Mouse (Mus musculus): ENCODE measurements around the gene Prn. TPM values are rescaled to one million over a fixed set of nuclear protein-coding genes. Genes with fewer than 3 reads are reported as not detected.

The Prn gene
- polyA plus RNA-seq, 1 experiment: not detected

DNA sequence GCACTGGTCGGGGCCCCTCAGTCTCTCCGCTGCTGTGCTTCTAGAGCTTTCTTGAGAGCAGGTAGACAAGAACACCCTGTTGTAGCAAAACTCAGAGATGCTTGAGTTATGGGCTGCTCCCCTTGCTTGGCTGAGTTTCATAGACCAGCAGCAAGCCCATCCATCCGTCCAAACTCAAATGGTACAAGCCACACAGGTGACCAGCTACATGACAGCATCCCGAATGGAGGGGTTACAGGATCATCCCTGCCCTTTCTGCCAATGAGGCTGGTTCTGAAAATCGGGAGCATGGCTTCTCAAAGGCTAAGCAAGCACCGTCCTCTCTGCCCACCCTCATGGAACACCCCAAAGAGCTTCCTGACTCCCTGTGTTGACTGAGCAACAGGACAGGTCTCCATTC, 85.2 kb downstream of the Prn start:
- Histone ChIP-seq H3K4me1 (ENCODE audit: control insufficient read depth, insufficient read depth, low read length) (peaks cover 4% of the 10 kb centered on the region; the same call in 1 of the 2 replicates), H3K4me3 (replicated peaks; ENCODE audit: control insufficient read depth, low read depth, low read length) (no peak overlapping the region), H3K27ac (ENCODE audit: control insufficient read depth, insufficient read depth, low read depth, low read length, poor library complexity) (no peak overlapping the region)
- WGBS: 85% methylated on average over 6 of the region's 6 CpGs
- TF ChIP-seq CTCF (IDR thresholded peaks at IDR 0.05; ENCODE audit: control insufficient read depth, insufficient read depth, low read length): no peak

DNA sequence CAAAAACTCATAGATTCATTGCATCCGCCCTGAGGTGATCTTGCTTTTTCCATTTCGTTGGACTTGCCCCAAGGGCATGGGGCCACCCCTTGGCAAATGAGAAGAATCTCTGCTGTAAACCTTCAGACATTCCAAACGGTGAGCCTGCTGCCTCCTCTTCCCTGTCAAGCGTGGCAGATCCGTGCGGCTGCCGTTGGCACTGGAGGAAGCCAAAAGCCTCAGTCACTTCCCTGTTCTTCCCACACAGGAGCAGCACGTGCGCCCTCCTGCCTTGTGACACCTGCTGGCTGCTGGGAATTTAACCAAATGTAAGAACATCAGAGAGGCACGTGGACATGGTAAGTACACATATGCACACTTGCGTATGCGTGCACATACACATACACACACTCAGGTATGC, 86.0 kb downstream of the Prn start:
- 36% methylated on average over 12 of the region's 12 CpGs for WGBS
- Histone ChIP-seq H3K27ac (ENCODE audit: control insufficient read depth, insufficient read depth, low read depth, low read length, poor library complexity) (no peak overlapping the region), H3K4me1 (ENCODE audit: control insufficient read depth, insufficient read depth, low read length) (peaks cover 4% of the 10 kb centered on the region; the same call in 1 of the 2 replicates), H3K4me3 (replicated peaks; ENCODE audit: control insufficient read depth, low read depth, low read length) (no peak overlapping the region)
- no peak for TF ChIP-seq CTCF (IDR thresholded peaks at IDR 0.05; ENCODE audit: control insufficient read depth, insufficient read depth, low read length)
- TF ChIP-seq POLR2A (IDR thresholded peaks at IDR 0.05; ENCODE audit: borderline replicate concordance, control insufficient read depth, low read depth, low read length): no peak

DNA sequence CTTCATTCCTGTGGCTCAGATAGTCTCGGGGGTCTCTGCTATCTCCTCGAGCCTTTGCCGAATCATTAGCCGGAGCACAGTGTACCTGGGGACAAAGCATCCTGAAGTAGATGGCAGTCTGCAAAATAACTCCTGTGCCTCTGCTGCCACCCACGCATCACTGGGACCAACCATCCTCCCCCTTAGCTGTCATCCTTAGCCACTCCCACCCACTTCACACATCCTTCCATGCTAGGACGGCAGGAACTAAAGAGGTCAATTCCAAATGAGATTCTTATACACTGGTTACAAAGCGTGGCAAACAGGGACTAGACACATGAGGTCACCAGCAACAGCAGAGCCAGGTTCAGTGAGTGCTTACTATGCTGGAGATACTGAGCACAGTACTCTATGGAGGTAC, 86.6 kb downstream of the Prn start:
- Histone ChIP-seq H3K27ac (ENCODE audit: control insufficient read depth, insufficient read depth, low read depth, low read length, poor library complexity) (no peak overlapping the region), H3K4me3 (replicated peaks; ENCODE audit: control insufficient read depth, low read depth, low read length) (no peak overlapping the region), H3K4me1 (ENCODE audit: control insufficient read depth, insufficient read depth, low read length) (peaks cover 4% of the 10 kb centered on the region; the same call in 1 of the 2 replicates)
- WGBS: 74% methylated on average over 7 of the region's 7 CpGs
- TF ChIP-seq POLR2A (IDR thresholded peaks at IDR 0.05; ENCODE audit: borderline replicate concordance, control insufficient read depth, low read depth, low read length): no peak
- TF ChIP-seq CTCF (IDR thresholded peaks at IDR 0.05; ENCODE audit: control insufficient read depth, insufficient read depth, low read length): no peak

DNA sequence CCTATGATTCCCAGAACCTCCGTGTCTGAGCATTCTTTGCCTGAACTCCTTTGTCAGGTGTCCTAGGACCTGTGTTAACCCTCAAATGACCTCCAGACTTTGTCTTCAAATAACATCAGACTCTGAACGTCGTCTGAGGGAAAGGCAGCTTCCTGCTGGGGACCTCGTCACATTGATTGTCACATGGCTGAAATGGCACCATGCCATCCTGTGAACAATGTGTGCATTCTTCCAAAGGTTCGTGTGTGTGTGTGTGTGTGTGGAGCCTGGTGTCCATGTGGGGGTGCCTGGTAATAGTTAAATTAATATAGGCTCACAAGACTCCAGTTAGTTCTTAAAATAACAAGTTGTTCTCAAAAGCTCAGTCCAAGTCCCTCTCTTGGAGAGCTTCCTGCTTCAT, 87.6 kb downstream of the Prn start:
- TF ChIP-seq POLR2A (IDR thresholded peaks at IDR 0.05; ENCODE audit: borderline replicate concordance, control insufficient read depth, low read depth, low read length): no peak
- TF ChIP-seq CTCF (IDR thresholded peaks at IDR 0.05; ENCODE audit: control insufficient read depth, insufficient read depth, low read length): no peak
- Histone ChIP-seq H3K27ac (ENCODE audit: control insufficient read depth, insufficient read depth, low read depth, low read length, poor library complexity) (no peak overlapping the region), H3K4me3 (replicated peaks; ENCODE audit: control insufficient read depth, low read depth, low read length) (no peak overlapping the region), H3K4me1 (ENCODE audit: control insufficient read depth, insufficient read depth, low read length) (peaks cover 4% of the 10 kb centered on the region; the same call in 1 of the 2 replicates)
- WGBS: 33% methylated on average over 5 of the region's 5 CpGs

DNA sequence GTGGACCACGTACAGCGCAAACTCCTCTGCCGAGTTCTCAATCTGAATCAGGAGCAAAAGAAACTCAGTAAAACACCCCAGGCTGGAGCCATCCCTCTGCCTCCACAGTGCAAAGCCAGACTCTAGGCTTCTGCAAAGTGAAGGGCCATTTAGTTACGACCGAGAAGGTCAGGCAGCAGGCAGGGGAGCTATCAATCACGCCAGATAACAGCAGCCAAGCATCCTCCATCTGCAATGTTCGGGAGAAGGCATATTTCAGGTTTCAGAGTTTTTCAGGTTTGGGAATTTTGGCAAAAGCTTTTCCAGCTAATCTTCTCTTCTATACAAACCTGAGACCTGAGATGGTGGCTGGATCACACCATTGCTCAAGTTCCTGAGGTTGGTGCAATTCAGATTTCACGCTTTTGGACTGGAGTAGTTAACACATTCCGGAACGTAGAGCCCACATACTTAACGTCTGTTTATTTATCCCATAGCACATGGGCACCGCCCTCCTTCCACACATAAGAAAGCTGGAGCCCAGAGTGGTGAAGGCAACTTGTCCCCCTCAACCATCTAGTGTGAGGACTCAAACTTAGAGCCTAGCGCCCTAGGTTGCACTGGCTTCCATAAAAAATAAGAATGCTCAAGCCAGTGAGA, 92.1 kb downstream of the Prn start:
- H3K27ac ChIP-seq (ENCODE audit: control insufficient read depth, insufficient read depth, low read depth, low read length, poor library complexity): no peak overlapping the region
- TF ChIP-seq POLR2A (IDR thresholded peaks at IDR 0.05; ENCODE audit: borderline replicate concordance, control insufficient read depth, low read depth, low read length) (no peak), CTCF (IDR thresholded peaks at IDR 0.05; ENCODE audit: control insufficient read depth, insufficient read depth, low read length) (no peak)
- H3K4me3 ChIP-seq (replicated peaks; ENCODE audit: control insufficient read depth, low read depth, low read length): no peak overlapping the region
- H3K4me1 ChIP-seq (ENCODE audit: control insufficient read depth, insufficient read depth, low read length): peaks cover 5% of the 10 kb centered on the region
- 67% methylated on average over 13 of the region's 13 CpGs for WGBS

DNA sequence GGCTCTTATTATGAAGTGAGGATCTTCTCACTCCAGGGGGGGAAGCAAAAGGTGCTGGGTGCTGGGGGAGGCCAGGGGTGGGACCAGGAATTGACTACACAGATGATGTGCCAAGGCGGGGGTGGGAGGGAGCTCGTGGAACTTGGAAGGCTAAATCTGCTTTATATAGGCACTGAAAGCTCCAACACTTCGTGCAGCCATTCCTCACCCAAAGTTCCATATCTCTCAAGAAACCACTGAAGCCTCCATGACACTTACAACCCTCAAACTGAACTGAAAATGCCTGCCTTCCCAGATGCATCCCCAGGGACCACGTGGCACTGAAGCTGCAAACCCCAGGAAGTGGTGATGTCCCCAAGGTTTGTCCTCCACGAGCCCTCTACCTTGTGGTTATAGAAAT, 94.2 kb downstream of the Prn start:
- 56% methylated on average over 5 of the region's 5 CpGs for WGBS
- no peak for TF ChIP-seq POLR2A (IDR thresholded peaks at IDR 0.05; ENCODE audit: borderline replicate concordance, control insufficient read depth, low read depth, low read length)
- TF ChIP-seq CTCF (IDR thresholded peaks at IDR 0.05; ENCODE audit: control insufficient read depth, insufficient read depth, low read length): no peak
- Histone ChIP-seq H3K4me1 (ENCODE audit: control insufficient read depth, insufficient read depth, low read length) (peaks cover 6% of the 10 kb centered on the region), H3K4me3 (replicated peaks; ENCODE audit: control insufficient read depth, low read depth, low read length) (no peak overlapping the region), H3K27ac (ENCODE audit: control insufficient read depth, insufficient read depth, low read depth, low read length, poor library complexity) (no peak overlapping the region)

DNA sequence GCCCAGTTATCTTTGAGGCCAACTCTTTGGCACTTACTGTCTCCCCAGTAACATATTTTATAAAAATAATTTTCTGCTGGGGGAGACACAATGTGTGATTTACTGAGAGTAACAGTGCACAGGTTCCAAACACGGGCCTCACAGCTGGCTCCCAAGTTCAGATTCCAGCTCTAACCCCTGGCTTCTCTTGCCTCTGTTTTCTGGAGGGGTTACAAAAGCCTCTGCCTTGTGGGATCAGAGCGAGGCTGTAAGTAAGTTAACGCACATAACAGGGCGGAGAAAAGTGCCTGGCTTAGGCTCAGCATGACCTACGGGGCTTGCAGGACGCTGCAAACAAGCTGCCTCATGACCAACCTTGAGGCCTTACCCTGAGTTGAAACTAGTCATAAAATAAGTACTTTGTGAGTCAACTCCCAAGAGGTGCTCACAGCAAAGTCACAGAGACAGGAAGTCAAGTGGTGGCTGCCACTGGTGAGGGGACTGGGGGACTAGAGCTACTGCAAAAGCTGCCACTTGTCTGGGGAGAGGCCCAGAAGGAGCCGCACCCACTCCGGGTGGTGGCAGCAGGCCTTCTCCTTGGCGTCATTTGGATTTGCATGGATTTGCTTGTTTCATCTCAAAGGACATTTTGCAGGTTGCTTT, 94.9 kb downstream of the Prn start:
- Histone ChIP-seq H3K4me1 (ENCODE audit: control insufficient read depth, insufficient read depth, low read length) (peaks cover 6% of the 10 kb centered on the region), H3K27ac (ENCODE audit: control insufficient read depth, insufficient read depth, low read depth, low read length, poor library complexity) (peak overlapping the region; percentile 17; the same call in 1 of the 2 replicates), H3K4me3 (replicated peaks; ENCODE audit: control insufficient read depth, low read depth, low read length) (no peak overlapping the region)
- WGBS: 86% methylated on average over 9 of the region's 9 CpGs
- TF ChIP-seq POLR2A (IDR thresholded peaks at IDR 0.05; ENCODE audit: borderline replicate concordance, control insufficient read depth, low read depth, low read length): no peak
- no peak for TF ChIP-seq CTCF (IDR thresholded peaks at IDR 0.05; ENCODE audit: control insufficient read depth, insufficient read depth, low read length)

DNA sequence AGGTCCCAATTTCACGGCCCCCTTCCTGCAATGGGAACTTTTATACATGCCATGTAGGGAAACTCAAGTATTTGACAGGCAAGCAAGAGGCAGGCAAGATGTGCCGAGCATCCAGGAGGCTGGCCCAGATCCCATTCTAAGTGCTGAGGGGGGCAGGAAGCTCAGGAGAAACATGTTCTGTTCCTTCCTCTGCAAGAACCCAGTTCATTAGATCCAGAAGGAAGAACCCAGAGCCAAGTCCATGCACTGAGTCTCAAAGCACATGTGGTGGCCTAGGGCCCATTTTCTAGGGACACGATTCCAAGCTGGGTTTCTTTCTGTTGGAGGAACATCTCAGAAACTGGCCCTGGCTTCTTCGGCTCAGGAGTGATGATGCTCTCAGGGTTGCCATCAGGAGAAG, 95.7 kb downstream of the Prn start:
- Histone ChIP-seq H3K4me3 (replicated peaks; ENCODE audit: control insufficient read depth, low read depth, low read length) (no peak overlapping the region), H3K4me1 (ENCODE audit: control insufficient read depth, insufficient read depth, low read length) (peaks cover 6% of the 10 kb centered on the region), H3K27ac (ENCODE audit: control insufficient read depth, insufficient read depth, low read depth, low read length, poor library complexity) (no peak overlapping the region)
- TF ChIP-seq CTCF (IDR thresholded peaks at IDR 0.05; ENCODE audit: control insufficient read depth, insufficient read depth, low read length): no peak
- no peak for TF ChIP-seq POLR2A (IDR thresholded peaks at IDR 0.05; ENCODE audit: borderline replicate concordance, control insufficient read depth, low read depth, low read length)
- WGBS: 81% methylated on average over 4 of the region's 4 CpGs

Other genes starting within 250 kb of the Prn start
- not detected in 2 replicates for gene Erv3, start 50.2 kb upstream of the Prn start, polyA plus RNA-seq (2011; ENCODE audit: insufficient read depth, insufficient read length, low replicate concordance, missing spikeins)
- 19.7 and 26.4 TPM in 2 replicates for gene Prnp, start within 50 bp of the Prn start, polyA plus RNA-seq (2011; ENCODE audit: insufficient read depth, insufficient read length, low replicate concordance, missing spikeins)
- 0.50 TPM in 1 of 2 replicates, not detected in the other for gene Prnd, start 40.9 kb downstream of the Prn start, polyA plus RNA-seq (2011; ENCODE audit: insufficient read depth, insufficient read length, low replicate concordance, missing spikeins)
- gene Rassf2, start 120.3 kb downstream of the Prn start, polyA plus RNA-seq (2011; ENCODE audit: insufficient read depth, insufficient read length, low replicate concordance, missing spikeins): 17.9 and 35.7 TPM in 2 replicates
- gene Slc23a2, start 235.2 kb downstream of the Prn start, polyA plus RNA-seq (2011; ENCODE audit: insufficient read depth, insufficient read length, low replicate concordance, missing spikeins): 3.9 and 12.2 TPM in 2 replicates